Mouse (Mus musculus) mature B cell (primary cell): ENCODE data around the gene Plekha1.

Source experiments
- in situ Hi-C: fragments of 300-500 bp; cut with MboI; formaldehyde crosslinking; loops from 2 replicates; pipeline ENCODE4 v1.14.3; 2019

The Plekha1 gene

GRCm38 (mm10) chr7:130954177-130954601 lies 88.6 kb downstream of the Plekha1 start:
- in situ Hi-C loops: no loop called here

GRCm38 (mm10) chr7:130958551-130958950 lies 93.0 kb downstream of the Plekha1 start:
- in situ Hi-C loops: no loop called here

GRCm38 (mm10) chr7:130959868-130960267 lies 94.3 kb downstream of the Plekha1 start:
- in situ Hi-C loops: no loop called here

GRCm38 (mm10) chr7:130961429-130961828 lies 95.9 kb downstream of the Plekha1 start:
- in situ Hi-C loops: no loop called here
